Mouse (Mus musculus): ENCODE measurements around the gene Anapc13.

The Anapc13 gene

DNA sequence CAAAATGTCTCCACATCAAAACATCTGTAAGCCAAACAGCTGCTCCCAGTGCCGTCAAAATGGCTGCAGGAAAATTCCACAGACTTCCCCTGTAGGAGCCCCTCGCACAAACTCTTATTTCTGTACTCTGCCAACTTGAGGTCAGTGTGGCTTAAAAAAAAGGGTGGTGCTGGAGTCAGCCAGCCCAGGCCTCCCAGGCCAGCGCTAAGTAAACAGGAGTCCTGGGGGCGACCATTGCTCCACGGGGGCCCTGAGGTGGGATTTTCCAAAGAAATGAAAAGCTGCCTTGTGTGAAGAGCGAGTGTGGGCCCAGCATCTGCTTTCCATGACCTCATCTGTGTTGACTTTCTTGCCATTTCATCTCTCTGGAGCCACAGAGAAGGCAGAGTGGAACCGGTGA lies 55.4 kb downstream of the Anapc13 start:
- no peak for DNase-seq (ENCODE audit: low spot score in 2 of 2)
